8 mouse cellular contexts compared by ENCODE assay signal in genomic region chr8:124950069-124950456, GRCm38 (mm10). TPM values are rescaled to one million over a fixed set of nuclear protein-coding genes. Genes with fewer than 3 reads are reported as not detected.
DNase-seq lines count a peak whose midpoint lies in the region; ATAC-seq and TF ChIP-seq lines count a peak whose summit lies in the region.

No protein-coding gene starts in this region.

- DNase-seq in lung, postnatal 25 days (ENCODE audit: low spot score) = no peak
- no peak for DNase-seq in ovary, postnatal 14 days (ENCODE audit: low spot score)
- DNase-seq in frontal cortex, adult 2 months (ENCODE audit: extremely low spot score in 1 of 2, low spot score in 1 of 2) = no peak
- no peak for DNase-seq in right cerebral cortex, postnatal 14 days

- WGBS in lung, embryonic 15.5 days = 17% methylated on average over 10 of the region's 10 CpGs
- WGBS in embryonic facial prominence, embryonic 15.5 days = 27% methylated on average over 10 of the region's 10 CpGs
- WGBS in limb, embryonic 13.5 days = 25% methylated on average over 10 of the region's 10 CpGs
- WGBS in small intestine, adult 2 months = 9% methylated on average over 10 of the region's 10 CpGs

- peak overlapping the region; percentile 92 for H3K4me2 ChIP-seq in lung, embryonic 15.5 days
- H3K4me2 ChIP-seq in embryonic facial prominence, embryonic 15.5 days (replicated peaks) = peak overlapping the region; percentile 86
- peak overlapping the region; percentile 92 for H3K4me2 ChIP-seq in limb, embryonic 13.5 days (replicated peaks)

- H3K27me3 ChIP-seq in lung, embryonic 15.5 days = no peaks in the 10 kb centered on the region
- H3K27me3 ChIP-seq in embryonic facial prominence, embryonic 15.5 days = no peaks in the 10 kb centered on the region
- H3K27me3 ChIP-seq in limb, embryonic 13.5 days = no peaks in the 10 kb centered on the region
- no peaks in the 10 kb centered on the region for H3K27me3 ChIP-seq in small intestine, adult 2 months (ENCODE audit: control insufficient read depth, insufficient read depth, low read length)

- H3K4me1 ChIP-seq in lung, embryonic 15.5 days = peaks cover 38% of the 10 kb centered on the region
- H3K4me1 ChIP-seq in embryonic facial prominence, embryonic 15.5 days = peaks cover 30% of the 10 kb centered on the region
- H3K4me1 ChIP-seq in limb, embryonic 13.5 days = peaks cover 32% of the 10 kb centered on the region
- H3K4me1 ChIP-seq in small intestine, adult 2 months (ENCODE audit: control insufficient read depth, insufficient read depth, insufficient read length, low read length) = peaks cover 28% of the 10 kb centered on the region

- H3K36me3 ChIP-seq in lung, embryonic 15.5 days = no peaks in the 10 kb centered on the region
- H3K36me3 ChIP-seq in embryonic facial prominence, embryonic 15.5 days = no peaks in the 10 kb centered on the region
- no peaks in the 10 kb centered on the region for H3K36me3 ChIP-seq in limb, embryonic 13.5 days
- H3K36me3 ChIP-seq in small intestine, adult 2 months (ENCODE audit: control insufficient read depth, insufficient read depth, low read length) = no peaks in the 10 kb centered on the region

- H3K9ac ChIP-seq in lung, embryonic 15.5 days = peak overlapping the region; percentile 89
- H3K9ac ChIP-seq in embryonic facial prominence, embryonic 15.5 days = peak overlapping the region; percentile 78; the same call in 1 of the 2 replicates
- H3K9ac ChIP-seq in limb, embryonic 13.5 days = peak overlapping the region; percentile 94

- TF ChIP-seq POLR2A in small intestine, adult 2 months (IDR thresholded peaks at IDR 0.05; ENCODE audit: low read depth, low read length) = no peak

- H3K9me3 ChIP-seq in lung, embryonic 15.5 days = no peaks in the 10 kb centered on the region
- no peaks in the 10 kb centered on the region for H3K9me3 ChIP-seq in embryonic facial prominence, embryonic 15.5 days (replicated peaks)
- H3K9me3 ChIP-seq in limb, embryonic 13.5 days = no peaks in the 10 kb centered on the region

- H3K27ac ChIP-seq in lung, embryonic 15.5 days = peak overlapping the region; percentile 98
- peak overlapping the region; percentile 93 for H3K27ac ChIP-seq in embryonic facial prominence, embryonic 15.5 days (replicated peaks)
- peak overlapping the region; percentile 93; the same call in 1 of the 2 replicates for H3K27ac ChIP-seq in limb, embryonic 13.5 days
- H3K27ac ChIP-seq in small intestine, adult 2 months (ENCODE audit: insufficient read depth, low read depth, low read length) = peak overlapping the region; percentile 95

- no peak for TF ChIP-seq CTCF in small intestine, adult 2 months (IDR thresholded peaks at IDR 0.05; ENCODE audit: extremely low read depth, insufficient read length, insufficient replicate concordance, low read depth, low read length)

- ATAC-seq in lung, embryonic 15.5 days (ENCODE audit: borderline replicate concordance, extremely low read depth, low FRiP score, low TSS enrichment) = no peak
- no peak for ATAC-seq in embryonic facial prominence, embryonic 15.5 days (ENCODE audit: insufficient number of reproducible peaks, low FRiP score, low TSS enrichment, low read depth)
- no peak for ATAC-seq in limb, embryonic 13.5 days (ENCODE audit: low FRiP score, low read depth)

- peak overlapping the region; percentile 80 for H3K4me3 ChIP-seq in lung, embryonic 15.5 days
- peak overlapping the region; percentile 89 for H3K4me3 ChIP-seq in embryonic facial prominence, embryonic 15.5 days (replicated peaks)
- peak overlapping the region; percentile 92 for H3K4me3 ChIP-seq in limb, embryonic 13.5 days
- H3K4me3 ChIP-seq in small intestine, adult 2 months (ENCODE audit: low read depth, low read length) = peak overlapping the region; percentile 97

RNA-seq across cellular contexts. Expression of gene Egln1, which starts 0.9 kb away (rescaled TPM):
- 12.0 and 13.3 TPM in 2 replicates for polyA plus RNA-seq in lung, embryonic 15.5 days (2015; fragmentation: Nextera tagmentation; extraction: Ambion mirVana)
- 13.6 and 15.6 TPM in 2 replicates for polyA plus RNA-seq in embryonic facial prominence, embryonic 15.5 days (2015; fragmentation: Nextera tagmentation; extraction: Ambion mirVana)
- polyA plus RNA-seq in limb, embryonic 13.5 days (2015; fragmentation: Nextera tagmentation; extraction: Ambion mirVana) = 11.9 and 13.5 TPM in 2 replicates
- polyA plus RNA-seq in small intestine, adult 2 months (2012; rRNA removed) = 10.6 and 20.1 TPM in 2 replicates
- 55.8 and 61.7 TPM in 2 replicates for polyA plus RNA-seq in frontal cortex, adult 2 months (2012; rRNA removed)

RNA-seq across cellular contexts. Expression of gene Sprtn, which starts 52.4 kb away (rescaled TPM):
- 10.3 and 10.5 TPM in 2 replicates for polyA plus RNA-seq in lung, embryonic 15.5 days (2015; fragmentation: Nextera tagmentation; extraction: Ambion mirVana)
- 12.4 and 12.6 TPM in 2 replicates for polyA plus RNA-seq in embryonic facial prominence, embryonic 15.5 days (2015; fragmentation: Nextera tagmentation; extraction: Ambion mirVana)
- 9.1 and 9.3 TPM in 2 replicates for polyA plus RNA-seq in limb, embryonic 13.5 days (2015; fragmentation: Nextera tagmentation; extraction: Ambion mirVana)
- polyA plus RNA-seq in small intestine, adult 2 months (2012; rRNA removed) = 4.2 and 9.0 TPM in 2 replicates
- 17.3 and 18.0 TPM in 2 replicates for polyA plus RNA-seq in frontal cortex, adult 2 months (2012; rRNA removed)

RNA-seq across cellular contexts. Expression of gene Exoc8, which starts 52.6 kb away (rescaled TPM):
- 8.8 and 9.7 TPM in 2 replicates for polyA plus RNA-seq in lung, embryonic 15.5 days (2015; fragmentation: Nextera tagmentation; extraction: Ambion mirVana)
- polyA plus RNA-seq in embryonic facial prominence, embryonic 15.5 days (2015; fragmentation: Nextera tagmentation; extraction: Ambion mirVana) = 8.9 and 9.5 TPM in 2 replicates
- polyA plus RNA-seq in limb, embryonic 13.5 days (2015; fragmentation: Nextera tagmentation; extraction: Ambion mirVana) = 8.4 and 8.5 TPM in 2 replicates
- 7.0 and 9.1 TPM in 2 replicates for polyA plus RNA-seq in small intestine, adult 2 months (2012; rRNA removed)
- 15.0 and 17.3 TPM in 2 replicates for polyA plus RNA-seq in frontal cortex, adult 2 months (2012; rRNA removed)
